Mouse (Mus musculus) A20 (cell line): ENCODE data around the gene Hoxd3.

Experiments
- DNase-seq: peaks from one replicate; pipeline ENCODE4 v3.0.0-alpha.2; 2011; ENCODE audit warnings: low read depth, low spot score

Gene Hoxd3

GRCm38 (mm10) chr2:74777536-74778275 is 66.0 kb downstream of the Hoxd3 start:
- no peak for DNase-seq

GRCm38 (mm10) chr2:74781386-74781785 is 69.7 kb downstream of the Hoxd3 start:
- no peak for DNase-seq

GRCm38 (mm10) chr2:74795531-74795930 is 83.8 kb downstream of the Hoxd3 start:
- no peak for DNase-seq
